Mouse (Mus musculus) liver (tissue): ENCODE results near the gene Slc8a2.

Experiments
- DNase-seq: peaks from one replicate; pipeline ENCODE4 v3.0.0-alpha.2; 2020; ENCODE audit warnings: mixed read lengths

Gene Slc8a2

GRCm38 (mm10) chr7:16128344-16128743, 1.3 kb upstream of the Slc8a2 start:
- DNase-seq: no peak

- DNase-seq: no peak
Measured at GRCm38 (mm10) chr7:16128899-16129298, 727 bp upstream of the Slc8a2 start.

GRCm38 (mm10) chr7:16129846-16130691, 443 bp downstream of the Slc8a2 start:
- DNase-seq: peak; percentile 71

GRCm38 (mm10) chr7:16130956-16131634, 1.5 kb downstream of the Slc8a2 start:
- no peak for DNase-seq

- no peak for DNase-seq
Measured at GRCm38 (mm10) chr7:16132161-16132581, 2.5 kb downstream of the Slc8a2 start.

- no peak for DNase-seq
Measured at GRCm38 (mm10) chr7:16132926-16133325, 3.3 kb downstream of the Slc8a2 start.

GRCm38 (mm10) chr7:16133691-16134090, 4.1 kb downstream of the Slc8a2 start:
- no peak for DNase-seq

- no peak for DNase-seq
Measured at GRCm38 (mm10) chr7:16134951-16135392, 5.3 kb downstream of the Slc8a2 start.

DNA sequence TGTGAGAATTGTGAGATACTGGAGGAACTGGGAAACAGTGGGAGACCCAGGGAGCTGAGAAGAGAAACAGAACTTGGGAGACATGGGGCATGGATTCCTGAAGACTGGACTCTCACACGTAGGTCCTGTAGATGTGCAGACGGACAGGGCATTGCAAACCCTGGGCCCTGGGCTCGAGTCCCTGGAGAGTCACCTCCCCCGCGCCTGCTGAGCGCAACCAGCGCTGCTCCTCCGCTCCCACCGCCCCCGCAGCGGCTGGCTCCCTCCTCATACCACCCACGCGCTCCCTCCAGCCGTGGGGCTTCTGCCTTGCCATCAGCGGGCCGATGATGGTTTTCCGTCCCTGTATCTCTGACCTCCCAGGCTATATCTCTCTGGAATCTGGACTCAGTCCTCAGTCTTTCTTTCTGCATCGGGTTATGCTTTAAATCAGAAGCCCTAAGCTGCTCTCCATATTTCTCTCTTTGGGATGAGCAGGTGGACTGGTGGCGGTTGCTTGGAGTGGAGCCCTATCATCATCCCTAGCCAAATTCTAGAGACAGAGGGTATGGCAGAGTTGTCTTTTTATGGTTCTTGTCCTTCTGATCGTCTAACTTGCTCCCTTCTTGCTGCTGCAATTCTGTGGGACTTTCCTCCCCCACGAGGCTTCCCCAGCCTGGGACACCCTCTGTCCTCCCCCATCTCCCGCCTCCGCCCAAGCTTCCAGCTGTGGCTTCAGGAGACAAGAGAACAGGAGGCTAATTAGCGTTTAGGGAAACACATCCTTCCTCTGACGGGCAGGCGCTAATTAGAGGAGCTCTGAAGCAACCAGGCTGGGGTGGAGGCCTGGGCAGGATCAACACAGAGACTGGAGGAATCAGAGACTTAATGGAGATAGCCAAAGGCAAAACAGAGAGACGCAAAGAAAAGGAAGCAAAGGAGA, 17.1 kb downstream of the Slc8a2 start:
- no peak for DNase-seq

DNA sequence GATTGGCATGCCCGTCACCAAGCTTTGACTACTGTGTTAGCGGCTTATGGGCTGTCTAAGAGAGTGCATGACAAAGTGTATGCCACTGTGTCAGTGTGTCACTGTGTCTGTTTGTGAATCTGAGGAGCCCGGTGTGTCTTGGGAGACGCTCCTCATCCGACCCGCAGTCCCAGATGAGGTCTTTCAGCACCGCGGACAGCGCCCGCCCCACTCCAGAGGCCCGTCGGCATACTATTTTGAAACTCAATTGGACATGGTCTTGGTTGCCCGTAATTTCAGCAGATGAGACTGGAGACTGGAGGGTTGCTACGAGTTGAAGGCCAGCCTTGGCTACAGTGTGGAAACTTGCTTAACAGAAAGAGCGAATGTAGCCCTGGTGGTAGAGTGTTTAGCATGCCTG, 18.0 kb downstream of the Slc8a2 start:
- peak; percentile 63 for DNase-seq

DNA sequence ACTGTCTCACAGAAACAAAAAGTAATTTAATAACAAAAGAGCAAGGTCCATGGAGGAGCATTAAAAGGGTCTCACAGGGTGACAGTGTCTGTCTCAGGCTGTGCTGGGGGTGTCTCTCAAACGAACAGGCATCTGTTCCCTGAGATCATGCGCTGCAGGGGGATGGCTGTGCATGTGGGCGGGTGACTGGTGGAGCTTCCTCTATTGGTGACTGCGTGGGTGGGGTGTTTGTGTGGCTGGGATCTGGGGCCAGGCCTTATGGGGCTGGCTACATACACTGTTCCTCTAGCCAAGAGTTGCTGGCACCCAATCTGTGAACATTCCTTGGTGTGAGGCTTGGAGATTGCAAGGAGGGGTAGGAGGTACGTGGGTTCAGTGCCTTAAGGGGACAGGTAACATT, 19.6 kb downstream of the Slc8a2 start:
- no peak for DNase-seq

- no peak for DNase-seq
Measured at GRCm38 (mm10) chr7:16150191-16151145, 20.8 kb downstream of the Slc8a2 start.

DNA sequence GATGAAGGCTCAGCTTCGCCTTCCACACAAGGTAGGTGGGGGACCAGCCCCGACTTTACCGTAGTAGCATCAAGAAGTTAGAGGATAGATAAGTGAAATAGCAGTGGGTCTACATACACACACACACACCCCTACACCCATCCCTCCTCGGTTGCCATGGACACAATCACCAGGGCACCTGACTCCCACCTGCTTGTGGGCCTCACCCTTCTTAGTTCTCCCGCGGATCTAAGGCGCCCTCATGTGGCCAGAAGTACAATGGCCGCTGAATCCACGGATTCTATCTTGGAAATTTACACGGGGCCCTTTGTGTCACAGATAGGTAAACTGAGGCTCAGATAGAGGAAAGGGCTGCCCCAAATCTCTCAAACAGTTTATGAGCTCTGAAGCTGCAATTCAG, 23.9 kb downstream of the Slc8a2 start:
- peak; percentile 53 for DNase-seq

DNA sequence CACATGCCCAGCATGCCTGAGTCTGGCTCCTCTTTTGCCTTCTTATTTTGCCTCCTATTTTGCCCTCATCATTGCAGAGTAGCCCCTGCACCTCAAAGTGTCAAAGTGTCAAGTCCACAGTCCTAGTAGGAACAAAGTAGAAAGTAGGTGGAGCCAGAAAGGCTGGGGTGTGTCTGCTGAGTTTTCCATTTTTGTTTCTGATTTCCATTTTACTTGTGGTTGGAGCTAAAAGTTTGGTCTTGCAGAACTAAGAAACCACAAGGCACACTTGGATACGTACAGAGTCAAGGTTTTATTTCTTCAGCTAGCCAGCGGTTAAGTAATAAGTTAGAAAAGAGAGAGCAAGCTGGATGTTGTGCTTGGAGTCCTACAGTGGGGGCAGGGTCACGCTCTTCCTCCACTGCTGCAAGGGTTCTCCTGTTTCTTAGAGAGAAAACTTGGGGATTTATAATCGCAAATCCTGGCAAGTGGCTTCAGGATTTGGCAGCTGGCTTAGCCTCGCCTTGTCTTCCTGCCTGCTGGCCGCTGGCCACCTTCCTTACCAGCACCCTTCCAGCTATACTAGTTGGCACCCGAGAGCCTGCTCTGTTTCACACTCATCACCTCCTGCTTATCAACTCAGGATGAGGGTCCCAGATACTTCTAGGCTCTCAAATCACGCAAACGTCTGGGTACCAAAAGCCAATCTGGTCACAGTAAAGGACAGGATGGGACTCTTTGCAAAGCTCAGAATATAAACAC, 25.7 kb downstream of the Slc8a2 start:
- no peak for DNase-seq

DNA sequence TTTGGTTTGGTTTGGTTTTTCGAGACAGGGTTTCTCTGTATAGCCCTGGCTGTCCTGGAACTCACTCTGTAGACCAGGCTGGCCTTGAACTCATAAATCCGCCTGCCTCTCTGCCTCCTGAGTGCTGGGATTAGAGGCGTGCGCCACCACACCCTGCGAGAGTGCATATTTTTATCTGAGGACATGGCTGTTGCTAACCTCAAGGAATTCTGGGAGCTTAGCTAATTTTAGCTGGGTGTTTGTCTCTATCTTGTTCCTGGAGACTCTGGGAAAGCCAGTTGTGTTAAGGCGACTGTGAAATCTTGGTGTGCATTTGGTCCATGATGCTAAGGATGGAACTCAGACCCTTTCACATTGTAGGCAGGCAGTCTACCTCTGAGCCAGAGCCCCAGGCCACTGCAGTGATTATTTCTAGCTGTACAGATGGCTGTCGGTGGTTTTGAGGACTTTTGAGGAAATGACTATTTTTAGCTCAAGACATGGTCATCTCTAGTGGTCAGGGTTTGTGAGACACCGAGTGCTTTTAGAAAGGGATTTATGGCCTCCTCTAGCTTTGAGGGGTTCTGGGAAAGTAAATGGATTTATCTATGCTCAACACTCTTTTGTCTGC, 26.6 kb downstream of the Slc8a2 start:
- no peak for DNase-seq

- no peak for DNase-seq
Measured at GRCm38 (mm10) chr7:16158735-16159134, 29.1 kb downstream of the Slc8a2 start.

DNA sequence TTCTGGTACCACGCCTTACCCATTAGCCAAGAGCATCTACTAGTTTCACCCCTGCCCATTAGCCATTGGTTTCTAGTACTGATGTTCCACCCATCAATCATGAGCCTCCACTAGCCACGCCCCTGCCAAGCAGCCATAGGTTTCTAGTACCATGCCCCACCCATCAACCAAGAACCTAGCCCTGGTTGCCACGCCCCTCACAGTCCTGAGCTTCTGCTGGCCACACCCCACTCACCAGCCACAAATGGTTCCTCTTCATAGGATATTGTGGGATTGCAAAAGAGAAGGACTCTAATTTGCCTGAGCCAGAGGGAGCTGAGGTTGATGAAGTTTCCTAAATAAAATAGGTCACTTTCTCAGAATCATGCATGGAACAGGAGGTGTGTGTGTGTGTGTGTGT, 31.1 kb downstream of the Slc8a2 start:
- peak; percentile 59 for DNase-seq

DNA sequence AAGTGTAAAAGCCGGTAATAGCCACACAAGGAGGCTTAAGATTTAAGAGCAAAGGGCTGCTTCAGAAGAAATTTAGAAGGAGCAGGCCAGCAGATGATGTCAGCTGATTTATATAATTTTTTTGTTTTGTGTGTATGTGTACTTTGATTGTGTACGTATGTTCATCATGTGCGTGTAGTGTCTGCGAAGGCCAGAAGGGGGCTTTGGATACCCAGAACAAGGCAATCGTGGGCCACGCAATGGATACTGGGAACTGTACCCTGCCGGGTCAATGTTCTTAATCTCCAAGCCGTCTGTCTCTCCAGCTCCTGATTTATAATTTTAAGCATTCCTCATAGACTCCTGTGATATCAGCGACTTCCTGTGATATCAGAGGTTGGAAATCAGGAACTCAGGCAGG, 31.7 kb downstream of the Slc8a2 start:
- no peak for DNase-seq

- no peak for DNase-seq
Measured at GRCm38 (mm10) chr7:16162036-16162435, 32.4 kb downstream of the Slc8a2 start.

GRCm38 (mm10) chr7:16172141-16172581, 42.5 kb downstream of the Slc8a2 start:
- DNase-seq: no peak
